Comparison of ENCODE assay signal across 16 mouse cellular contexts in genomic region chr4:7997575-7997953, GRCm38 (mm10).
"Had no signal": no experiment of that assay in that cellular context is flagged by ENCODE, and none has a peak within 500 bp of the region (broad histone marks: within the 10 kb centered on the region; RNA-seq: fewer than 3 reads in every experiment).

No protein-coding gene starts in this region.

- DNase-seq: kidney, postnatal 10 days; kidney, postnatal 4 days; liver; liver, embryonic 13.5 days; liver, postnatal 0 days; lung, postnatal 14 days; midbrain, embryonic 14.5 days; right cerebral cortex, adult 18-20 months; right cerebral cortex, postnatal 25 days; thymus, adult 2 months; thymus, postnatal 25 days had no signal

- H3K27me3 ChIP-seq: limb, embryonic 12.5 days; liver, embryonic 13.5 days; lung, embryonic 15.5 days; megakaryocyte, embryonic 14.5 days had no signal

- H3K9me3 ChIP-seq: limb, embryonic 12.5 days; liver, embryonic 13.5 days; lung, embryonic 15.5 days; megakaryocyte, embryonic 14.5 days had no signal

- H3K36me3 ChIP-seq: limb, embryonic 12.5 days; liver, embryonic 13.5 days; lung, embryonic 15.5 days had no signal

- H3K4me1 ChIP-seq: limb, embryonic 12.5 days; liver, embryonic 13.5 days; lung, embryonic 15.5 days; megakaryocyte, embryonic 14.5 days had no signal

- H3K4me3 ChIP-seq: layer of hippocampus, adult 2 months; limb, embryonic 12.5 days; liver, embryonic 13.5 days; lung, embryonic 15.5 days; megakaryocyte, embryonic 14.5 days had no signal

- H3K9ac ChIP-seq: limb, embryonic 12.5 days; liver, embryonic 13.5 days; liver, postnatal 0 days; lung, embryonic 15.5 days had no signal

- ATAC-seq: liver, postnatal 0 days had no signal

- H3K27ac ChIP-seq: layer of hippocampus, adult 2 months; limb, embryonic 12.5 days; liver, embryonic 13.5 days; lung, embryonic 15.5 days; macrophage had no signal

- H3K4me2 ChIP-seq: limb, embryonic 12.5 days; liver, embryonic 13.5 days; lung, embryonic 15.5 days had no signal
